Mouse (Mus musculus) kidney, adult 2 months (tissue): ENCODE data around the gene Atpaf2.

Experiments
- CTCF ChIP-seq: fragments of 200-500 bp; conservative IDR thresholded peaks from 2 replicates; pipeline ENCODE4 v1.5.1; 2011; ENCODE audit warnings: low read depth, mild to moderate bottlenecking, control low read depth, low read length, moderate library complexity, mixed read lengths; ENCODE audit not compliant: insufficient read depth, insufficient read length
- POLR2A ChIP-seq: fragments of 200-500 bp; IDR thresholded peaks from one replicate; pipeline ENCODE4 v1.6.1; 2011; ENCODE audit warnings: low read depth, low read length, control low read depth

GRCm38 (mm10) chr11:60370431-60370830, 47.8 kb downstream of the Atpaf2 start:
- TF ChIP-seq POLR2A = no peak
- no peak for TF ChIP-seq CTCF
